Mouse (Mus musculus) forebrain, embryonic 15.5 days (tissue): ENCODE measurements around the gene Cldn6. TPM values are rescaled to one million over a fixed set of nuclear protein-coding genes. Genes with fewer than 3 reads are reported as not detected.

ENCODE experiments used
- ATAC-seq: fragments of 200-750 bp; cut with Nextera tagmentation; replicated peaks from 2 replicates; pipeline ENCODE4 v1.8.0; 2017; ENCODE audit warnings: mild to moderate bottlenecking, moderate TSS enrichment, moderate library complexity
- H3K27ac ChIP-seq: fragments of 300-500 bp; sonication (generic); replicated peaks from 2 replicates; pipeline ENCODE4 v1.5.1; 2015; ENCODE audit warnings: mild to moderate bottlenecking, inconsistent platforms
- H3K27me3 ChIP-seq: fragments of 300-500 bp; sonication (generic); 2 replicates; pipeline ENCODE4 v1.6.1; 2015; ENCODE audit warnings: inconsistent platforms
- H3K36me3 ChIP-seq: fragments of 300-500 bp; sonication (generic); 2 replicates; pipeline ENCODE4 v1.6.1; 2015; ENCODE audit warnings: mild to moderate bottlenecking, inconsistent platforms
- H3K4me1 ChIP-seq: fragments of 300-500 bp; sonication (generic); 2 replicates; pipeline ENCODE4 v1.6.1; 2015; ENCODE audit warnings: inconsistent platforms
- H3K4me2 ChIP-seq: fragments of 300-500 bp; sonication (generic); replicated peaks from 2 replicates; pipeline ENCODE4 v1.6.1; 2015; ENCODE audit warnings: mild to moderate bottlenecking, inconsistent platforms
- H3K4me3 ChIP-seq: fragments of 300-500 bp; sonication (generic); 2 replicates; pipeline ENCODE4 v1.5.1; 2015; ENCODE audit warnings: mild to moderate bottlenecking, inconsistent platforms
- H3K9ac ChIP-seq: fragments of 300-500 bp; sonication (generic); replicated peaks from 2 replicates; pipeline ENCODE4 v1.6.1; 2015; ENCODE audit warnings: mild to moderate bottlenecking, inconsistent platforms
- H3K9me3 ChIP-seq: fragments of 300-500 bp; sonication (generic); 2 replicates; pipeline ENCODE4 v1.6.1; 2016; ENCODE audit warnings: inconsistent platforms
- WGBS: fragments of 180-500 bp; shearing (Covaris S2); methylation state at CpG from one replicate; pipeline ENCODE4 v1.1.7; 2015; ENCODE audit warnings: mixed read lengths; 5-methylcytosine and 5-hydroxymethylcytosine counted together
- polyA plus RNA-seq: library from polyadenylated mRNA; unstranded; fragments of >200 nt; fragmentation: Nextera tagmentation; extraction: Ambion mirVana; gene quantifications from 2 replicates; pipeline ENCODE4 v1.2.1, GENCODE M21; 2015

Gene Cldn6
- polyA plus RNA-seq, 1 experiment from 2014 or later, result 0.50 TPM

DNA sequence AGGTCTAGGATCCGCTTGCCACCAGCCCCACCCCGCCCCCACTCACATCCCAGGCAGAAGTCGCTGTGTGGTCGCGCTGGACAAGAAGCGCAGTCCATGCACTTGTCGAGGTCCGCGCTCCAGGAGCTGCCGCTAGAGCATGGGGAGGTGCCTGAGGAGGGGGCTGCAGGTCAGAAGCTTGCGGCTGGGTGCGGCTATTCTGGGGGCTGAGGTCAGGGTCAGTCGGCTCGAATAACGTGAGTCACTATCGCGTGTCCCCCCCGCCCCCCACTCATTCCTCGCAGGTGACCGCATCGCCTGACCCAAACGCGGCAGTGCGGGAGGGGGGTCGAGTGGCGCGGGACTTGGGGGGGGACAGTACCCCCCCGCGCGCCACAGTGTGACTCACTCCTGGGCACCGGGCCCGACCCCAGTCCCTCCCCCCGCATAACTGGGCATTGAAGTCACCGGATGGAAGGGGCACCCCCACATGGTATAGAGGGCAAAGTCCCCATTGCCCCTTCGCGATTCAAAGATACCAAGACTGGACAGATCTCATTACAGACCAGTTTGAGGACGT, 2.5 kb upstream of the Cldn6 start:
- H3K9ac ChIP-seq, result peak overlapping the region; percentile 38
- peaks cover 49% of the 10 kb centered on the region for H3K4me1 ChIP-seq
- H3K27me3 ChIP-seq, result peaks cover 41% of the 10 kb centered on the region
- WGBS, result 1% methylated on average over 37 of the region's 37 CpGs
- H3K4me3 ChIP-seq, result peak overlapping the region; percentile 47
- H3K27ac ChIP-seq, result no peak overlapping the region
- no peaks in the 10 kb centered on the region for H3K9me3 ChIP-seq
- peak overlapping the region; percentile 78 for H3K4me2 ChIP-seq
- no peaks in the 10 kb centered on the region for H3K36me3 ChIP-seq
- ATAC-seq, result no peak

DNA sequence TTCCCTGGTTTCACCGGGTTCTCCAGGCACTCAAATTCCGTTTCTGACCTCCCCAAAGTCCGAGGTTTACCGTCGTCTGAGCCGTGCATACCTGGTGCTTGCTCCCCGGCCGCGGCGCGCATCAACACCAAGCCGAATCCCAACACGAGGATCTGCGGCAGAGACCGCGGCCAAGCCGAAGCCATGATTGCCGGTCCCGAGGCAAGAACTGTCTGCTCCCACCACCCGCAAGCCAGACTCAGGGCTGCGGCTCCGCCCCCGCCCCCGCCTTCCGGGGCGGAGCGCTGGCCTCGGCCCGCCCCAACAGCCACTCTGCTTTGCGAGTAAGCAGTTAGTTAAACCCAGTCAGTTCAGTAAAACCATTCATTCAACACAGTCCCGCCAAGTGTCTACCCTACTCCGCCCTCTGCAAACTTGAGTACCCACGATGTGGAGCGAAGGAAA, 1.8 kb upstream of the Cldn6 start, which contains the start of gene Tnfrsf12a:
Gene Tnfrsf12a (minus strand): TSS at position 233 of the 444 bp plus-strand sequence.
- under 1% methylated on average over 34 of the region's 34 CpGs for WGBS
- H3K4me3 ChIP-seq, result peak within 1 kb of the TSS; percentile 47
- H3K4me1 ChIP-seq, result peaks cover 49% of the 10 kb centered on the region
- H3K9ac ChIP-seq, result peak within 1 kb of the TSS; percentile 38
- no peak within 1 kb of the TSS for H3K27ac ChIP-seq
- no peaks in the 10 kb centered on the region for H3K9me3 ChIP-seq
- H3K36me3 ChIP-seq, result no peaks in the 10 kb centered on the region
- H3K4me2 ChIP-seq, result peak within 1 kb of the TSS; percentile 78
- peaks cover 47% of the 10 kb centered on the region for H3K27me3 ChIP-seq
- ATAC-seq, result peak; percentile 12; the same call in 1 of the 2 replicates

DNA sequence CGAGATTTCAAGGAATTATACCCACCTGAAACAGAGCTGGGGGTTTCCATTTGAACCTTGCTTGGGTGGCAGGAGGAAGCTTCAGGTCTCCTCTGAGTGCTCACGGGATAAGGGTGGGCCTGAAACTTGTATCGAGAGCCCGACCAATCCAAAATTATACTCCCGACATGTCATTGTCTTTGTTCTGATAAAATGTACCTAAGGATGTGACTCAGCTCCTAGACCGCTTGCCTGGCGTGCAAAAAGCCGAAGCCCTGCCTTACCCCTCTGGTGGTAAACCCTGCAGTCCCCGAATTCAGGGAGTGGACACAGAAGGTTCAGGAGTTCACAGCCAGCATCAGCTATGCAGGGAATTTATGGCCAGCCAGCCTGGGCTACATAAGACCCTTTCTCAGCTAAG, 1.3 kb downstream of the Cldn6 start:
- no peak for ATAC-seq
- 82% methylated on average over 9 of the region's 9 CpGs for WGBS
- H3K4me1 ChIP-seq, result peaks cover 34% of the 10 kb centered on the region

DNA sequence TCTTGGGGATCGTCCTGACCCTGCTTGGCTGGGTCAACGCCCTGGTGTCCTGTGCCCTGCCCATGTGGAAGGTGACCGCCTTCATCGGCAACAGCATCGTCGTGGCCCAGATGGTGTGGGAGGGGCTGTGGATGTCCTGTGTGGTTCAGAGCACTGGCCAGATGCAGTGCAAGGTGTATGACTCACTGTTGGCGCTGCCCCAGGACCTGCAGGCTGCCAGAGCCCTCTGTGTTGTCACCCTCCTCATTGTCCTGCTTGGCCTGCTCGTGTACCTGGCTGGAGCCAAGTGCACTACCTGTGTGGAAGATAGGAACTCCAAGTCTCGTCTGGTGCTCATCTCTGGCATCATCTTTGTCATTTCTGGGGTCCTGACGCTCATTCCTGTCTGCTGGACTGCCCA, 2.0 kb downstream of the Cldn6 start:
- Histone ChIP-seq H3K9me3 (no peaks in the 10 kb centered on the region), H3K9ac (no peak overlapping the region), H3K4me2 (no peak overlapping the region), H3K27me3 (peaks cover 47% of the 10 kb centered on the region), H3K4me1 (peaks cover 26% of the 10 kb centered on the region), H3K36me3 (no peaks in the 10 kb centered on the region), H3K27ac (no peak overlapping the region), H3K4me3 (no peak overlapping the region)
- 78% methylated on average over 10 of the region's 10 CpGs for WGBS
- no peak for ATAC-seq

More for the DNA sequence above, 1.3 kb downstream of the Cldn6 start:
- no peak overlapping the region for H3K4me2 ChIP-seq
- no peak overlapping the region for H3K27ac ChIP-seq
- peaks cover 54% of the 10 kb centered on the region for H3K27me3 ChIP-seq
- no peaks in the 10 kb centered on the region for H3K36me3 ChIP-seq
- H3K4me3 ChIP-seq, result no peak overlapping the region
- no peaks in the 10 kb centered on the region for H3K9me3 ChIP-seq
- no peak overlapping the region for H3K9ac ChIP-seq

DNA sequence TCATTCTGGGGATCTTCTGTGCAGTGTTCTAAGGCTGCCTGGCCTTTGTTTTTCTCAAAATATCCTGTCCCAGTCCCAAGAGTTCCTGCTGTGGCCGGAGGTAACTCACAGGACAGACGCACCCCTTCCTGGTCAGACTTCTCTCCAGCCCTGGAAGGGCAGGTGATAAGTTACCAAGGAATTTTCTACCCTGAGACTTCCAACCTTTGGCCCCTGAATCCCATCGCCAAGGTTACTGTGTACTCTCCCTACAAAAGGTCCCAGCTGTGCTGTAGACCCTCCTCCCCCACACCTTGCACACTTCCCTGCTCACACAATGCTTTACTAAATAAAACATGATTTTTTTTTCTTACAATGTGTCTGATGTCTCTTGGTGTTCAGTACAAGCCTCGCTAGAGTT, 3.0 kb downstream of the Cldn6 start:
- H3K9ac ChIP-seq, result no peak overlapping the region
- WGBS, result 68% methylated on average over 4 of the region's 4 CpGs
- peaks cover 44% of the 10 kb centered on the region for H3K27me3 ChIP-seq

DNA sequence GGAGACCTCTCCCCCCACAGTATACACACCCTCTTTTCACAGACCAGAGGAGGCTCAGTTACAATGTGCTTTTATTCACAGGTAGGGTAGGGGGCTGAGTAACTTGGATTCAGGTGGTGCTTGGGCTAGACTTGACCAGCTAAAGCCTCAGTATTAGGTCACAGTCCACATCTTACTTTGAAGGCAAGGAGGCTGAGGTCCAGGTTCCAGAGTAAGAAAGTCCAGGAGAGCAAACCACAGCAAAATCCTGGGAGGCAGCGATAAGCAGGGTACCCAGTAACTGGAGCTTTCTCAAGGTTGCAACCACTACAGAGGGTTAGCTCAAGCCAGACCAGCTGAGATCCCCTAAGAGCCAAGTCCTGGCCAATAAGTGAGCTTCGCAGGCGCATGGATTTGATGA, 3.5 kb downstream of the Cldn6 start:
- Histone ChIP-seq H3K36me3 (no peaks in the 10 kb centered on the region), H3K9me3 (no peaks in the 10 kb centered on the region), H3K27ac (no peak overlapping the region), H3K9ac (no peak overlapping the region), H3K4me2 (no peak overlapping the region), H3K27me3 (peaks cover 44% of the 10 kb centered on the region), H3K4me3 (no peak overlapping the region), H3K4me1 (peaks cover 14% of the 10 kb centered on the region)
- no peak for ATAC-seq
- WGBS, result 68% methylated on average over 3 of the region's 3 CpGs

More for the DNA sequence above, 3.0 kb downstream of the Cldn6 start:
- Histone ChIP-seq H3K4me3 (no peak overlapping the region), H3K9me3 (no peaks in the 10 kb centered on the region), H3K4me1 (peaks cover 16% of the 10 kb centered on the region), H3K27ac (no peak overlapping the region), H3K36me3 (no peaks in the 10 kb centered on the region), H3K4me2 (no peak overlapping the region)
- ATAC-seq, result no peak

DNA sequence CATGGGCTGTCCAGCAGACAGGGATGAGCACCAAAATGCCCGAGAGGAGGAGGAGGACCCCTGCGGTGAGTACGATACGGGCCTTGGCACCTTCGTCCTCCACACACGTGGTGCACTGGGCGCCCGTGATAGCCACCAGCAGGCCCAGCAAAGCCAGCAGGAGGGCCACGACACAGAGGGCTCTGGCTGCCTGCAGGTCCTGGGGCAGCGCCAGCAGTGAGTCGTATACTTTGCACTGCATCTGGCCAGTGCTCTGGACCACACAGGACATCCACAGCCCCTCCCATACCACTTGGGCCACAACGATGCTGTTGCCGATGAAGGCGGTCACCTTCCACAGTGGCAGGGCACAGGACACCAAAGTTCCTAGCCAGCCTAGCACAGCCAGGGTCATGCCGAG, 4.2 kb downstream of the Cldn6 start:
- ATAC-seq, result no peak
- H3K4me1 ChIP-seq, result peaks cover 13% of the 10 kb centered on the region
- H3K27me3 ChIP-seq, result peaks cover 44% of the 10 kb centered on the region
- no peaks in the 10 kb centered on the region for H3K36me3 ChIP-seq
- 28% methylated on average over 15 of the region's 15 CpGs for WGBS
- no peak overlapping the region for H3K4me3 ChIP-seq
- no peak overlapping the region for H3K9ac ChIP-seq
- no peak overlapping the region for H3K27ac ChIP-seq
- H3K4me2 ChIP-seq, result no peak overlapping the region
- H3K9me3 ChIP-seq, result no peaks in the 10 kb centered on the region

DNA sequence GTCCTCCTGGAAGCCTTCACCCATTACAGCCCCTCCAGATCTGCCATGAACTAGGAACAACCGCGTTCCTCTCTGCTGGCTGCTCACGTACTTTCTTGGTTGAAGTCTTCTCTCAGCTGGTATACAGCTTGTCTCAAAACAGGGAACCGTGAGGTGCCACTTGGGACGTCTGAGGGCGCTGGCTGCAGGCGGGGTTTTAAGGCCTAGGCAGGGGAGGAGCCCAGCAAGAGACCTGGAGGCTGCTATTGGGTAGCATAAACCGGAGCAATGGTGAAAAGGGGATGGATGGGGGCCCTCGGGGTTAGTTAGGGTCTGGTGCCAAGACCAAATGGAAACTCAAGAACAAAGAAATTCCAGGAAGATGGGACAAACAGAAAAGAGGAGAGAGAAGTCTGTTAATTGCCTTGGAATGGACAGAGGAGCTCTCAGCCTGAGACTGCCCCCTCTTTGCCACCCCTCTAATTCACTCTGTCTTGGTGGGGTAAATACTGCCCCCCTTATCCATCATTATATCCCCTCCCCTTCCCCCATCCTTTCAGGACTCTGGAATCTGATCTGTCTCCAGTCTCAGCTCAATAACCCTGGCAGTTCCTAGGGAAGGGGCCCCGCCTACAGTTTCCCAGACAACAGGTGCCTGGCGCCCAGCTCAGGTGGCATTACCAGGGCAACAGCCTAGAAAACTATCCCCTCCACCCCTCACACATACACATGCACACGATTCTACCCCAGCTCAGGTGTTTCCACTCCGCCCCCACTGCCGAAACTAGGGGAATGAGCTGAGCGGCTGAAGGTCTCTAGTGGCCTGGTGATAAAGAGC, 5.0 kb downstream of the Cldn6 start, which contains the start of gene Cldn9:
Gene Cldn9 (minus strand): TSS at position 171 of the 817 bp plus-strand sequence.
- ATAC-seq, result no peak
- WGBS, result 11% methylated on average over 15 of the region's 15 CpGs

DNA sequence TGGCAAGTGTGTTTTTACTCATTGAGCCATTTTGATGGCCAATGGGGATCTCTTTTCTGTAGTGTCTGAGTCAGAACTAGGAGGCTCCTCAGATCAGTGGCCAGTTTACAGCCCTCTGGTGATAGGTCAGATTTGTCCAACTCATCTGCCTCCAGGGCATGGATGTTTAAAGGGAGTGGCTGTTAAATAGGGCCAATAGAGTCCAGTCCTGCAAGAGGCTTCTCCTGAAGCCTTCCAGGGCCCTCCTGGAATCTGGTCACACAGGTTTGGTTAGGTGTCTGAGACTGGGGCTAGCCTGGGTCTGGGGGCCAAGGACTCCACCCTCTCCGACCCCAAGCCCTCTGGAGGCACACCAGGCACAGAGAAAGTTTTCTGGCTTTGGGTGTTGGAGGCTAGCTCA, 15.4 kb downstream of the Cldn6 start:
- 48% methylated on average over 1 of the region's 1 CpGs for WGBS
- Histone ChIP-seq H3K9ac (no peak overlapping the region), H3K4me1 (peaks cover 6% of the 10 kb centered on the region), H3K4me2 (no peak overlapping the region), H3K27ac (no peak overlapping the region), H3K27me3 (peaks cover 18% of the 10 kb centered on the region), H3K4me3 (no peak overlapping the region), H3K36me3 (no peaks in the 10 kb centered on the region), H3K9me3 (no peaks in the 10 kb centered on the region)
- no peak for ATAC-seq

More for the DNA sequence above, 5.0 kb downstream of the Cldn6 start, which contains the start of gene Cldn9:
- Histone ChIP-seq H3K27me3 (peaks cover 36% of the 10 kb centered on the region), H3K27ac (no peak within 1 kb of the TSS), H3K36me3 (no peaks in the 10 kb centered on the region), H3K4me1 (peaks cover 13% of the 10 kb centered on the region), H3K4me3 (no peak within 1 kb of the TSS), H3K9me3 (no peaks in the 10 kb centered on the region), H3K4me2 (no peak within 1 kb of the TSS), H3K9ac (no peak within 1 kb of the TSS)

DNA sequence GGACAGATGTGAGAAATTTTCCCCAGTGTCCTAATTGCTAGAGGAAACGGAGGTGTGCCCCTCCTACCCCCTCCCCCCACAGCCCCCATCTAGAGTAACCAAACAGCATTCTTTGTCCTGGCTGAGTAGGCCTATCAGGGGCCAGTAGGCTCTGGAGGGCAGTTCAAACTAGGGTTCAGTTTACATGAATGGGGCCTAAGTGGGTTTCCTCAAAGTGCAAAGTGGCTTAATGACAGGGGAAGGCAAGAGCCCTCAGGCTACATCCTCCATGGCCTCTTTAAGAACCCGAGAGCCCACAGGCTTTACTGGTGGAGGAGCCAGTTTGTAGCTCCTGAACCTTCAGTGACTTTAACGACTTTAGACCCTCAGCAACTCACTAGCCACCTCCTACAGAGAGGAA, 16.8 kb downstream of the Cldn6 start:
- Histone ChIP-seq H3K4me3 (no peak overlapping the region), H3K36me3 (no peaks in the 10 kb centered on the region), H3K4me1 (peaks cover 9% of the 10 kb centered on the region), H3K27ac (no peak overlapping the region), H3K9me3 (no peaks in the 10 kb centered on the region), H3K4me2 (no peak overlapping the region), H3K27me3 (peaks cover 24% of the 10 kb centered on the region), H3K9ac (no peak overlapping the region)
- no peak for ATAC-seq
- WGBS, result 8% methylated on average over 3 of the region's 3 CpGs

DNA sequence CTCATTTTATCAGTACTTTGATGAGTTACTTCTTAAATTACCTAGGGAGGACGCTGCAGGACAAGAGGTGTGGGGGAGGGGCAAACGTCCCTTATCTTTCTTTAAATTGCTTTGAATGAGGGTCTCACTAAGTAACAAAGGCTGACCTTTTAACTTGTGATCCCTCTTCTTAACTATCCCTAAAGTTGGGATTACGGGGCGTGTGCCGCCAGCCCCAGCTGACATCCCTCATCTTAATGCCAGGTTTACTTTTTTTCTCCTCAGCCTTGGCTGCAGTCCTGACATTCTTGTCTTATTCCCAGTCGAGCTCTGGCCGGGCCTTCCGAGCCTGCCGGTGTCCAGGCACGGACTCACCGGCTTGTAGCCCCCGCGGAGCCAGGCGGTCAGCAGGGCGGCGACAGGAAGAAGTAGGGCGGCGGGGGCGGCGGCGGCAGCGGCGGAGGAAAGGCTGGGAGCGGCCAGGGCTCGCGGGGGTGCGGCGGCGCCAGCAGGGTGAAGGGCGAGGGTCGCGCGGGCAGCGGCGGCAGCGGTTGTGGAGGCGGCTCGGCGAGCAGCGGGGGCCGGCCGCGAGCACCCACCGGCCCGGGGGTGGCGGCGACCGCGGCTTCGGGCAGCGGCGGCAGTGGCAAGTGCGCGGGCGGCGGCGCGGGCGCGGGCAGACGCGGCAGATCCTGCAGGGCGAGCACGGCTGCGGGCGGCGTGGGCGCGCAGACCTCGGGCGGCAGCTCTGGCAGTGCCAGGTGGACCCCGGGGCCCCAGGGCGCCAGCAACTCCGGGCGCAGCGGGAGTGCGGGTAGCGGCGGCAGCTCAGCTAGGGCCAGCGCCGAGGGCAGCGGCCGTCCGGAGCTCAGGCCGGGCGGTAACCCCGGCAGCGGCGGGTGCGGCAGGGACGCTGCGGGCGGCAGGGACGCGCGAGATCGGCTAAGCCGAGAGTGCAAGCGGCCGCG, 20.4 kb downstream of the Cldn6 start:
- H3K4me2 ChIP-seq, result peak overlapping the region; percentile 100
- ATAC-seq, result peak; percentile 72
- under 1% methylated on average over 96 of the region's 101 CpGs for WGBS
- H3K36me3 ChIP-seq, result no peaks in the 10 kb centered on the region
- H3K4me3 ChIP-seq, result peak overlapping the region; percentile 86
- no peaks in the 10 kb centered on the region for H3K9me3 ChIP-seq
- peaks cover 9% of the 10 kb centered on the region for H3K4me1 ChIP-seq
- peaks cover 28% of the 10 kb centered on the region for H3K27me3 ChIP-seq
- H3K27ac ChIP-seq, result no peak overlapping the region
- H3K9ac ChIP-seq, result peak overlapping the region; percentile 59
